Mouse (Mus musculus): ENCODE measurements around the gene Atp1a1.

GRCm38 (mm10) chr3:101611813-101612491 lies 7.5 kb upstream of the Atp1a1 start:
- no peak for TF ChIP-seq CTCF (IDR thresholded peaks at IDR 0.05; ENCODE audit: low read depth, low read length)
- TF ChIP-seq POLR2A (IDR thresholded peaks at IDR 0.05; ENCODE audit: borderline replicate concordance, low read depth, low read length): no peak

Measured in bone marrow macrophage, adult 2 months (primary cell).